Mouse (Mus musculus) liver, embryonic 15.5 days (tissue): ENCODE measurements around the gene Perm1. TPM values are rescaled to one million over a fixed set of nuclear protein-coding genes. Genes with fewer than 3 reads are reported as not detected.

Experiments
- ATAC-seq: fragments of 200-750 bp; cut with Nextera tagmentation; 2 replicates; pipeline ENCODE4 v1.8.0; 2017; ENCODE audit warnings: moderate number of reproducible peaks, mild to moderate bottlenecking, moderate library complexity; ENCODE audit not compliant: insufficient read depth
- H3K27ac ChIP-seq: fragments of 300-500 bp; sonication (generic); replicated peaks from 2 replicates; pipeline ENCODE4 v1.5.1; 2015; ENCODE audit warnings: mild to moderate bottlenecking, inconsistent platforms
- H3K27me3 ChIP-seq: fragments of 300-500 bp; sonication (generic); 2 replicates; pipeline ENCODE4 v1.6.1; 2015; ENCODE audit warnings: mild to moderate bottlenecking, inconsistent platforms
- H3K36me3 ChIP-seq: fragments of 300-500 bp; sonication (generic); replicated peaks from 2 replicates; pipeline ENCODE4 v1.6.1; 2015; ENCODE audit warnings: moderate library complexity, mild to moderate bottlenecking, inconsistent platforms
- H3K4me1 ChIP-seq: fragments of 300-500 bp; sonication (generic); replicated peaks from 2 replicates; pipeline ENCODE4 v1.6.1; 2015; ENCODE audit warnings: inconsistent platforms
- H3K4me2 ChIP-seq: fragments of 300-500 bp; sonication (generic); 2 replicates; pipeline ENCODE4 v1.6.1; 2015; ENCODE audit warnings: moderate library complexity, mild to moderate bottlenecking, inconsistent platforms
- H3K4me3 ChIP-seq: fragments of 300-500 bp; sonication (generic); replicated peaks from 2 replicates; pipeline ENCODE4 v1.5.1; 2015; ENCODE audit warnings: mild to moderate bottlenecking, inconsistent platforms
- H3K9ac ChIP-seq: fragments of 300-500 bp; sonication (generic); 2 replicates; pipeline ENCODE4 v1.6.1; 2015; ENCODE audit warnings: moderate library complexity, mild to moderate bottlenecking, inconsistent platforms
- H3K9me3 ChIP-seq: fragments of 300-500 bp; sonication (generic); replicated peaks from 2 replicates; pipeline ENCODE4 v1.6.1; 2016; ENCODE audit warnings: inconsistent platforms
- WGBS: fragments of 180-500 bp; shearing (Covaris S2); methylation state at CpG from one replicate; pipeline ENCODE4 v1.1.7; 2015; ENCODE audit warnings: mixed read lengths; ENCODE audit not compliant: insufficient replicate concordance; 5-methylcytosine and 5-hydroxymethylcytosine counted together
- polyA plus RNA-seq: library from polyadenylated mRNA; unstranded; fragments of >200 nt; fragmentation: Nextera tagmentation; extraction: Ambion mirVana; gene quantifications from 2 replicates; pipeline ENCODE4 v1.2.1, GENCODE M21; 2015

Gene Perm1
- 0.20 and 0.32 TPM in 2 replicates for polyA plus RNA-seq

DNA sequence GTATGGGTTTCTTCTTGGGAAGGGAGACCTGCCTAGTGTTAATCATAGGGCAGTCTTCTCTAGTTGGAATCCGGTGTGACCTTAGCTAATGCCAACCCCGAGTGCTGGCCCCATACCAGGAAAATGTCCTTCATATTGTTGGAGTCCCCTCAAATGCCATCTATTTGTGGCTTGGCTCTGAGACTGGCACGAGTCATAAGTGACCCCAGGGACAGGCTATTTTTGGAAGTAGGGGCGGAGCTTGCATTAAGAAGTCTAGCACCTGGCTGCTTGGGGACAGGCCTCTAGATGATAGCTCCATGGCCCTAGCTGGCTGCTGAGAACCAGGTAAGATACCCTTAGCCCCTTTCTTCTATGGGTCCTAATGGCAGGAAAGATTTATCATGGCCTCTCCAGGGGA lies at the start of gene Perm1:
Perm1 (plus strand) TSS at position 220 of the 400 bp plus-strand sequence.
- Histone ChIP-seq H3K4me1 (no peaks in the 10 kb centered on the region), H3K27me3 (peaks cover 41% of the 10 kb centered on the region), H3K36me3 (no peaks in the 10 kb centered on the region), H3K27ac (no peak within 1 kb of the TSS), H3K9ac (no peak within 1 kb of the TSS), H3K9me3 (no peaks in the 10 kb centered on the region), H3K4me2 (no peak within 1 kb of the TSS), H3K4me3 (no peak within 1 kb of the TSS)
- WGBS, result 54% methylated on average over 4 of the region's 4 CpGs
- no peak for ATAC-seq

DNA sequence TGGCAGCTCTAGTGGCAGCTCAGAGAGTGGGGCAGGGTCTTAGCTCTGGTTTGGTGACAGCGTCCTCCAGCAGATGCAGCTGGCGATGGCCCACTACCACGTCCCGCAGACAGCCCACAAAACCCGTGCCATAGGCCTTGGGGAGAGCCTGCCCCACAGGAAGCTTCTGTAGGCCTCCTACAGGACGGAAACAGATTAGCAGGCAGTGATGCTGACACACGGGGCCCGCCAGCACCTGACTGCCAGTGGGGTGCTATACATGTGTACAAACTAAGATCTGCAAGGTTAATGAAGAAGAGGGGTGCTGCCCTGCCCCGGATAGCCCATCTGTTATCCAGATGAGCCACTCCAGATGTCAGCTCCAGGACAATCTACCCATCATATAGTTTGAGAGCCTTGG lies 49.2 kb upstream of the Perm1 start:
- no peak overlapping the region for H3K4me2 ChIP-seq
- no peaks in the 10 kb centered on the region for H3K4me1 ChIP-seq
- H3K27me3 ChIP-seq, result no peaks in the 10 kb centered on the region
- H3K36me3 ChIP-seq, result peaks cover 20% of the 10 kb centered on the region
- H3K27ac ChIP-seq, result no peak overlapping the region
- no peak overlapping the region for H3K4me3 ChIP-seq
- ATAC-seq, result no peak
- WGBS, result 68% methylated on average over 9 of the region's 9 CpGs
- no peak overlapping the region for H3K9ac ChIP-seq
- H3K9me3 ChIP-seq, result peaks cover 3% of the 10 kb centered on the region; the same call in 1 of the 2 replicates

DNA sequence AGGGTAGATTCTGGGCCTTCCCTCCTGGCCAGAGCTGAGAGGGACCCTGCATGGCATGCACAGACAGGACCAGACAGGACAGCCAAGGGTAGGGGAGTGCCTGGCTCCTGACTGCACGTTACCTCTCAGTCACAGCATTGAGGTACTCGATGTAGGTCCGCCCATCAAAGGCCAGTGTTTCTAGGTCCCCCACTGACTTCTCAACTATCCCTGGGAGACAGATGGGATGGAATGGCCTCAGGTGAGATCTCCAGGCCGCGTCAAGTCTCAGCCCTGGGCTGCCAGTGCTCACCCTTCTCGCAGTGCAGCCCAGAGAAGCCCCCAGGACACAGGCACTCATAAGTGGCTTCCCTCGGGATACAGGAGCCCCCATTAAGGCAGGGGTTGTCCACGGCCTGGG lies 47.1 kb upstream of the Perm1 start:
- H3K9me3 ChIP-seq, result no peaks in the 10 kb centered on the region
- H3K27me3 ChIP-seq, result no peaks in the 10 kb centered on the region
- H3K4me2 ChIP-seq, result no peak overlapping the region
- no peak overlapping the region for H3K9ac ChIP-seq
- 73% methylated on average over 8 of the region's 8 CpGs for WGBS
- H3K4me1 ChIP-seq, result no peaks in the 10 kb centered on the region
- peaks cover 34% of the 10 kb centered on the region for H3K36me3 ChIP-seq
- no peak for ATAC-seq
- H3K27ac ChIP-seq, result no peak overlapping the region
- H3K4me3 ChIP-seq, result no peak overlapping the region

DNA sequence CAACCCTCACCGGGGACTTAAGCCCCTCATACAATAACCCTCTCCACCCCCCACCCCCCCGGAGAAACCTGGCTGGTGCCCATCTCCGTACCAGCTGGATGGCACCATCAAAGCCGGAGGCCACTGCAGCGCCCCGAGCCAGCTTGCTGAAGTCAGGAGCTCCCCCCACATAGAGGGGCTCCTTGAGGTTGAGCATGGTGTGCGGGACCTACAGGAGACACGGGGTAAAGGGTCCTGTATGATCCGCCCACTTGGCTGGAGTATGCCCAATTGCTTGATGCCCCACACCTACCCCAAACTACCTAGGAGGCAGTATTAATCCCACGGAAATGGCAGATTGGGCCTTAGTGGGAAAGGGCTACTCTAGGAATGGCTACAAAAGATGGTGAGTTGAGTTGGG lies 46.5 kb upstream of the Perm1 start:
- H3K36me3 ChIP-seq, result peaks cover 40% of the 10 kb centered on the region
- no peak overlapping the region for H3K9ac ChIP-seq
- H3K9me3 ChIP-seq, result no peaks in the 10 kb centered on the region
- no peak overlapping the region for H3K4me2 ChIP-seq
- H3K27ac ChIP-seq, result no peak overlapping the region
- no peaks in the 10 kb centered on the region for H3K27me3 ChIP-seq
- ATAC-seq, result no peak
- WGBS, result 81% methylated on average over 10 of the region's 10 CpGs
- H3K4me1 ChIP-seq, result no peaks in the 10 kb centered on the region
- H3K4me3 ChIP-seq, result no peak overlapping the region

DNA sequence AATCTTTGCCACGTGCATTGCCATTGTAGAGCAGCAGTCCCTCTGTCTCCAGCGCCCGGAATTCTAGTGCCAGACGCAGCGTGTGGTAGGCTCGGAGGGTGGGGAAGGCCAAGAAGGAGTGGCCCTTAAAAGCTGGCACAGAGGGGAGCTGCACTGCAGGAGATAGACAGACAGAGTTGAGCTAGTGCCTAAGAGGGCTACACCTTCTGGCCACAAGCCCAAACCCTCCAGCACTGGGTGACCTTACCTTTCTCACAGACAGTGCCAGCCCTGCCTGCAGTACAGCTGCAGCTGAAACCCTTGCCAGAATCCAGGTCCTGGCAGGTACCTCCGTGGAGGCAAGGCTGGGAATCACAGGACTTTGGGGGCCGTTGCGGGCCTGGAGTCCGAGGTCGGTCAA lies 43.8 kb upstream of the Perm1 start:
- Histone ChIP-seq H3K36me3 (peaks cover 55% of the 10 kb centered on the region), H3K9me3 (no peaks in the 10 kb centered on the region)
- WGBS, result 86% methylated on average over 11 of the region's 11 CpGs

DNA sequence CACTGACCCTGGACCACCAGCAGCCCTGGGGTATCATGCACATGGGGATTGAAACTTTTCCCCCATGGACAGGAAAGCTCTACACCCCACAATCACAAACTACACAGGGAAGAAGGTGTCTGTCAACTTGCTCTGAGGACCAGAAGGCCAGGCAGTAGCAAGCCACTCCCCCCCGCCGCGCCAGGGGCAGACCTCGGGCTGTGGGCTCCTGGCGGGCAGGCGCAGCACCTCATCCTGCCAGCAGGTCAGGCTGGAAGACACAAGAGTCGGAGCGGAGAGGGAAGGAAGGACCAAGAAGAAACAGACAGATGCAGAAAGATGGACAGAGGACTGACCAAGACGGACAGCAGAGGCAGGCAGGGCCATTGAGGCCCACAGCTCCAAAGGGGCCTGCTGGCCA lies 38.0 kb upstream of the Perm1 start:
- no peaks in the 10 kb centered on the region for H3K4me1 ChIP-seq
- H3K9me3 ChIP-seq, result no peaks in the 10 kb centered on the region
- no peak overlapping the region for H3K4me3 ChIP-seq
- H3K27me3 ChIP-seq, result no peaks in the 10 kb centered on the region
- peaks cover 38% of the 10 kb centered on the region for H3K36me3 ChIP-seq
- ATAC-seq, result no peak
- H3K27ac ChIP-seq, result no peak overlapping the region
- H3K4me2 ChIP-seq, result no peak overlapping the region
- no peak overlapping the region for H3K9ac ChIP-seq
- WGBS, result 85% methylated on average over 9 of the region's 9 CpGs

More for the DNA sequence above, 43.8 kb upstream of the Perm1 start:
- H3K27me3 ChIP-seq, result no peaks in the 10 kb centered on the region
- no peak overlapping the region for H3K9ac ChIP-seq
- no peak overlapping the region for H3K4me3 ChIP-seq
- H3K4me2 ChIP-seq, result no peak overlapping the region
- no peaks in the 10 kb centered on the region for H3K4me1 ChIP-seq
- no peak overlapping the region for H3K27ac ChIP-seq
- no peak for ATAC-seq

GRCm38 (mm10) chr4:156183747-156184146 lies 31.9 kb upstream of the Perm1 start:
- Histone ChIP-seq H3K4me3 (no peak overlapping the region), H3K9ac (no peak overlapping the region), H3K4me2 (no peak overlapping the region), H3K4me1 (peaks cover 49% of the 10 kb centered on the region), H3K27ac (no peak overlapping the region), H3K36me3 (0 out of 2 replicates have a peak, but pooled peaks cover 4% of the 10 kb centered on the region), H3K27me3 (peaks cover 11% of the 10 kb centered on the region), H3K9me3 (no peaks in the 10 kb centered on the region)
- no peak for ATAC-seq
- 44% methylated on average over 5 of the region's 5 CpGs for WGBS

GRCm38 (mm10) chr4:156184291-156184954 lies 31.2 kb upstream of the Perm1 start:
- no peaks in the 10 kb centered on the region for H3K36me3 ChIP-seq
- no peak for ATAC-seq
- peaks cover 11% of the 10 kb centered on the region for H3K27me3 ChIP-seq
- H3K4me1 ChIP-seq, result peaks cover 56% of the 10 kb centered on the region
- H3K9ac ChIP-seq, result no peak overlapping the region
- H3K4me3 ChIP-seq, result no peak overlapping the region
- H3K4me2 ChIP-seq, result 0 out of 2 replicates have a peak overlapping the region, but pooled peaks have one; percentile 4
- no peaks in the 10 kb centered on the region for H3K9me3 ChIP-seq
- H3K27ac ChIP-seq, result no peak overlapping the region
- 45% methylated on average over 7 of the region's 7 CpGs for WGBS

DNA sequence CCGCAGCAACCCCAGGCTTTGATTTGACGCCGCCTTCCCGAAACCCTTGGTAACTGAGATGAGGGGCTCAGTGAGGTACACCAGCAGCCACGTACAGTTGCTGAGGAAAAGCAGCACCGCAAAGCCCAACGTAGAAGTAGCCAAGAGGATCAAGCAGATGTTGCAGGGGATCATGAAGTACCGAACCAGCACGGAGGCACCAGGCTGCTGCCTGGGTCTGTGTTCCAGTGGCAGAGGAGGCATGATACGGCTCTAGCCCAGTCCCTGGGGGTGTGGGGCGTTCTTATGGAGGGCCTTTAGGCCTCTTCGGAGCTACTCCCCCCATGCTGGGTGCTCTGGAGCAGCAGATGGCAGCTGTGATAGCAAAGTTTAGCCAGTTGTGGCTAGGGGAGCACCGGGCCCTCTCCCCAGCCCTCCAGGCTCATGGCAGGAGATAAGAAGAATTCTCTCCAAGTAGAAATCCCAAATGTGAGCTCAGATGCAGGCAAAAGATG lies 30.2 kb upstream of the Perm1 start:
- peaks cover 63% of the 10 kb centered on the region for H3K4me1 ChIP-seq
- peaks cover 11% of the 10 kb centered on the region for H3K27me3 ChIP-seq
- peak; percentile 69 for ATAC-seq
- H3K9me3 ChIP-seq, result no peaks in the 10 kb centered on the region
- 43% methylated on average over 13 of the region's 13 CpGs for WGBS
- H3K36me3 ChIP-seq, result no peaks in the 10 kb centered on the region; the same call in 1 of the 2 replicates
- H3K4me2 ChIP-seq, result peak overlapping the region; percentile 69
- H3K27ac ChIP-seq, result no peak overlapping the region
- H3K9ac ChIP-seq, result peak overlapping the region; percentile 47; the same call in 1 of the 2 replicates
- peak overlapping the region; percentile 40 for H3K4me3 ChIP-seq

DNA sequence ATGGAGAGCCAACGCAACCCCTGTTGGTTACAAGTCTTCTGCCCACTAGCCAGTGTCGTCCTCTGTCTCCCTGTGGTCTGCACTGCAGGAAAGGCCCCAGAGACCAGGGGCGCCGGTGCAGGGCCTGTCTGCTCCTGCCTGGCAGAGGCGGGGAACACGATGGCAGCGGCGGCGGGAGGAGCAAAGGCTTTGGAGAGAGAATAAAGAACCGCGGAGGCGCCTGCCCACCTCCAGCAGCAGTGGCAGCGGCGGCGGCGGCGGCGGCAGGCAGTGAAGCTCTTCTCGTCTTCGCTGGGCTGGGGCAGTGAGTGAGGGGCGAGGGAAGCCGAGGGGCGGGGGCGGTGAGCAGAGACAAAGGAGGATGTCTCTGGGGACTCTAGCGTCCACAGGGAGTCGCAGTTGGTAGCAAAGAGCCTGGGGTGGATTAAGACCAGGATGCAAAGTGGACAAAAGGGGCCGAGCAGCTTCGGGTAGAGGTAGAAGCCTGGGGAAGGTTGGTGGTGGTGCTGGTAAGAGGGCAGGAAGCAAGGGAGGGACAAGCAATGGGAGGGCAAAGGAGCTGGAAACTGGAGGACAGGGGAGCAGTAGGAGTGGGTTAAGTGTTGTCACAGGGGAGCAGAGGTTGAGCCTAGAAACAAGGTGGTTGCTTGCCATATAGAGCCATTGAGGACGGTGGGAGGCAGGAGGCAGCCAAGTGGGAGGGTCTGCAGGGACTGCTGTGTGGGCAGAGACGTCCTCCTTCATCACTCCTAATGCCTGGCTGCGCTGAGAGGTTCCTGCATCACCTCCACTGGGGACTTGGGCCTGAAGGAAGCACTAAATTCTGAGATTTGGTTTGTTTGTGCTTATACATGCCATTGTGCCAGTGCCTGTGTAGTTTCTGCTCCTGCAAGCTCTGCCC lies 29.5 kb upstream of the Perm1 start:
- Histone ChIP-seq H3K27ac (no peak overlapping the region), H3K4me2 (peak overlapping the region; percentile 69), H3K9me3 (no peaks in the 10 kb centered on the region), H3K4me1 (peaks cover 63% of the 10 kb centered on the region), H3K27me3 (peaks cover 11% of the 10 kb centered on the region), H3K36me3 (no peaks in the 10 kb centered on the region; the same call in 1 of the 2 replicates), H3K4me3 (peak overlapping the region; percentile 40), H3K9ac (peak overlapping the region; percentile 47; the same call in 1 of the 2 replicates)
- ATAC-seq, result 0 out of 2 replicates have a peak, but pooled peaks have one; percentile 10
- 18% methylated on average over 31 of the region's 31 CpGs for WGBS
